Mouse (Mus musculus) urinary bladder, postnatal 14 days (tissue): Measurements from ENCODE around the gene Frmd4b.
A peak's percentile ranks its signal among the peaks of the same experiment; 100 is the strongest.

Experiments used
- DNase-seq: peaks from one replicate; pipeline ENCODE4 v3.0.0; 2021; ENCODE audit warnings: low spot score

Gene Frmd4b

GRCm38 (mm10) chr6:97356612-97357011 is 260.7 kb downstream of the Frmd4b start:
- DNase-seq, result no peak

- no peak for DNase-seq
Measured at GRCm38 (mm10) chr6:97355141-97355540, 262.2 kb downstream of the Frmd4b start.

- DNase-seq, result peak; percentile 31
Measured at GRCm38 (mm10) chr6:97353933-97354332, 263.4 kb downstream of the Frmd4b start.

- DNase-seq, result no peak
Measured at GRCm38 (mm10) chr6:97353371-97353770, 264.0 kb downstream of the Frmd4b start.

- DNase-seq, result no peak
Measured at GRCm38 (mm10) chr6:97352505-97353154, 264.7 kb downstream of the Frmd4b start.

GRCm38 (mm10) chr6:97349355-97350138 is 267.8 kb downstream of the Frmd4b start:
- DNase-seq, result no peak

GRCm38 (mm10) chr6:97346932-97347331 is 270.4 kb downstream of the Frmd4b start:
- DNase-seq, result no peak

- no peak for DNase-seq
Measured at GRCm38 (mm10) chr6:97346527-97346926, 270.8 kb downstream of the Frmd4b start.

- DNase-seq, result no peak
Measured at GRCm38 (mm10) chr6:97345921-97346320, 271.4 kb downstream of the Frmd4b start.

- no peak for DNase-seq
Measured at GRCm38 (mm10) chr6:97342185-97342584, 275.2 kb downstream of the Frmd4b start.

GRCm38 (mm10) chr6:97341628-97342027 is 275.7 kb downstream of the Frmd4b start:
- no peak for DNase-seq

- no peak for DNase-seq
Measured at GRCm38 (mm10) chr6:97341148-97341547, 276.2 kb downstream of the Frmd4b start.

- no peak for DNase-seq
Measured at GRCm38 (mm10) chr6:97340211-97340791, 277.0 kb downstream of the Frmd4b start.

GRCm38 (mm10) chr6:97339271-97339681 is 278.1 kb downstream of the Frmd4b start:
- no peak for DNase-seq

- no peak for DNase-seq
Measured at GRCm38 (mm10) chr6:97338843-97339242, 278.5 kb downstream of the Frmd4b start.

GRCm38 (mm10) chr6:97333323-97333722 is 284.0 kb downstream of the Frmd4b start:
- DNase-seq, result no peak

GRCm38 (mm10) chr6:97323951-97324350 is 293.4 kb downstream of the Frmd4b start:
- no peak for DNase-seq

- DNase-seq, result no peak
Measured at GRCm38 (mm10) chr6:97322126-97322525, 295.2 kb downstream of the Frmd4b start.

- DNase-seq, result no peak
Measured at GRCm38 (mm10) chr6:97321156-97321555, 296.2 kb downstream of the Frmd4b start.

- no peak for DNase-seq
Measured at GRCm38 (mm10) chr6:97319081-97319480, 298.3 kb downstream of the Frmd4b start.

- DNase-seq, result no peak
Measured at GRCm38 (mm10) chr6:97317956-97318355, 299.4 kb downstream of the Frmd4b start.

- no peak for DNase-seq
Measured at GRCm38 (mm10) chr6:97316716-97317115, 300.6 kb downstream of the Frmd4b start.

- DNase-seq, result no peak
Measured at GRCm38 (mm10) chr6:97315311-97315710, 302.0 kb downstream of the Frmd4b start.
